Mouse (Mus musculus): ENCODE measurements at regions not wholly inside any gene's neighbourhood (a gene's known extent, or its start where the extent isn't known, plus 50 kb on each side); places are given as distances from the start of the nearest gene placed in this dataset.

- no peak for DNase-seq (ENCODE audit: low spot score)
These were observed 206.0 kb upstream of the Clint1 start for GRCm38 (mm10) chr11:45645815-45646214.

- no peak for DNase-seq (ENCODE audit: low spot score)
These were observed 204.0 kb upstream of the Clint1 start for GRCm38 (mm10) chr11:45647888-45648287.

- DNase-seq (ENCODE audit: low spot score), result no peak
These were observed 195.6 kb upstream of the Clint1 start for GRCm38 (mm10) chr11:45656260-45656659.

GRCm38 (mm10) chr11:45670156-45670830 lies 181.6 kb upstream of the Clint1 start:
- no peak for DNase-seq (ENCODE audit: low spot score)

- peak; percentile 73 for DNase-seq (ENCODE audit: low spot score)
These were observed 173.1 kb upstream of the Clint1 start for GRCm38 (mm10) chr11:45678666-45679292.

GRCm38 (mm10) chr11:45679293-45679673 lies 172.6 kb upstream of the Clint1 start:
- no peak for DNase-seq (ENCODE audit: low spot score)

- DNase-seq (ENCODE audit: low spot score), result no peak
These were observed 166.3 kb upstream of the Clint1 start for GRCm38 (mm10) chr11:45685571-45685970.

- no peak for DNase-seq (ENCODE audit: low spot score)
These were observed 158.6 kb upstream of the Clint1 start for GRCm38 (mm10) chr11:45693206-45693605.

- no peak for DNase-seq (ENCODE audit: low spot score)
These were observed 150.3 kb upstream of the Clint1 start for GRCm38 (mm10) chr11:45701506-45701905.

GRCm38 (mm10) chr11:45702916-45703315 lies 148.9 kb upstream of the Clint1 start:
- no peak for DNase-seq (ENCODE audit: low spot score)

- no peak for DNase-seq (ENCODE audit: low spot score)
These were observed 147.4 kb upstream of the Clint1 start for GRCm38 (mm10) chr11:45704411-45704810.

- DNase-seq (ENCODE audit: low spot score), result no peak
These were observed 133.2 kb upstream of the Clint1 start for GRCm38 (mm10) chr11:45718630-45719029.

GRCm38 (mm10) chr11:45719821-45720220 lies 132.0 kb upstream of the Clint1 start:
- no peak for DNase-seq (ENCODE audit: low spot score)

- DNase-seq (ENCODE audit: low spot score), result no peak
These were observed 115.3 kb upstream of the Clint1 start for GRCm38 (mm10) chr11:45736561-45736960.

GRCm38 (mm10) chr11:45738331-45738730 lies 113.5 kb upstream of the Clint1 start:
- no peak for DNase-seq (ENCODE audit: low spot score)

GRCm38 (mm10) chr11:45745941-45746340 lies 105.9 kb upstream of the Clint1 start:
- DNase-seq (ENCODE audit: low spot score), result no peak

GRCm38 (mm10) chr11:45750249-45750648 lies 101.6 kb upstream of the Clint1 start:
- no peak for DNase-seq (ENCODE audit: low spot score)

GRCm38 (mm10) chr11:45752237-45752636 lies 99.6 kb upstream of the Clint1 start:
- peak; percentile 13 for DNase-seq (ENCODE audit: low spot score)

GRCm38 (mm10) chr11:45752791-45753190 lies 99.1 kb upstream of the Clint1 start:
- no peak for DNase-seq (ENCODE audit: low spot score)

- no peak for DNase-seq (ENCODE audit: low spot score)
These were observed 84.8 kb upstream of the Clint1 start for GRCm38 (mm10) chr11:45767081-45767480.

- no peak for DNase-seq (ENCODE audit: low spot score)
These were observed 69.4 kb upstream of the Clint1 start for GRCm38 (mm10) chr11:45782435-45782834.

GRCm38 (mm10) chr11:45785806-45786205 lies 66.0 kb upstream of the Clint1 start:
- DNase-seq (ENCODE audit: low spot score), result no peak

GRCm38 (mm10) chr11:45787408-45787807 lies 64.4 kb upstream of the Clint1 start:
- no peak for DNase-seq (ENCODE audit: low spot score)

- DNase-seq (ENCODE audit: low spot score), result no peak
These were observed 62.0 kb upstream of the Clint1 start for GRCm38 (mm10) chr11:45789886-45790285.

Data from layer of hippocampus, adult 9-10 months (tissue).